Mouse (Mus musculus) CH12.LX (cell line): ENCODE measurements around the gene Dtymk. TPM values are rescaled to one million over a fixed set of nuclear protein-coding genes. Genes with fewer than 3 reads are reported as not detected.

Experiments used
- DNase-seq: peaks from one replicate; pipeline ENCODE4 v3.0.0-alpha.2; 2013; ENCODE audit errors: extremely low read depth
- H3K27ac ChIP-seq: 2 replicates; pipeline ENCODE4 v1.5.1; 2012; ENCODE audit warnings: low read depth, mild to moderate bottlenecking, control low read depth, moderate library complexity; ENCODE audit not compliant: insufficient read depth
- H3K27me3 ChIP-seq: replicated peaks from 2 replicates; pipeline ENCODE3; 2012; ENCODE audit warnings: inconsistent platforms
- H3K36me3 ChIP-seq, 2 experiments: replicated peaks in 1 of 2; 2 replicates each; pipeline versions ENCODE3 to v1.6.1; 2012; ENCODE audit warnings: inconsistent platforms in 1 of 2, low read length in 1 of 2, mild to moderate bottlenecking in 1 of 2, mixed read lengths in 1 of 2, moderate library complexity in 1 of 2; ENCODE audit not compliant: control insufficient read depth in 1 of 2, insufficient read depth in 1 of 2
- H3K4me1 ChIP-seq, 2 experiments: 2 replicates each; pipeline ENCODE4 v1.6.1; 2012; ENCODE audit warnings: inconsistent platforms in 1 of 2, moderate library complexity in 1 of 2; ENCODE audit not compliant: insufficient read depth in 2 of 2, control insufficient read depth in 1 of 2
- H3K4me2 ChIP-seq: 2 replicates; pipeline ENCODE4 v1.6.1; 2012; ENCODE audit warnings: low read depth, mild to moderate bottlenecking, control low read depth; ENCODE audit not compliant: poor library complexity, insufficient read depth, severe bottlenecking
- H3K4me3 ChIP-seq, 3 experiments: fragments of 150-350 bp in 1 of 3; sonication (generic) in 1 of 3; replicated peaks in 1 of 3; 2 replicates each; pipeline versions ENCODE3 to v1.5.1; 2011 to 2012; ENCODE audit warnings: low read depth in 2 of 3, low read length in 2 of 3, mild to moderate bottlenecking in 2 of 3, moderate library complexity in 2 of 3, control low read depth in 1 of 3, improper control_type of control experiment in 1 of 3, inconsistent platforms in 1 of 3, mixed read lengths in 1 of 3; ENCODE audit not compliant: poor library complexity in 1 of 3
- H3K79me2 ChIP-seq: replicated peaks from 2 replicates; pipeline ENCODE4 v1.6.1; 2012; ENCODE audit warnings: mild to moderate bottlenecking, moderate library complexity; ENCODE audit not compliant: control insufficient read depth, poor library complexity, insufficient read depth, severe bottlenecking; ENCODE audit errors: extremely low read depth
- H3K9ac ChIP-seq: 2 replicates; pipeline ENCODE4 v1.6.1; 2012; ENCODE audit warnings: low read depth, mild to moderate bottlenecking, control low read depth, moderate library complexity; ENCODE audit not compliant: insufficient read depth
- H3K9me3 ChIP-seq: replicated peaks from 2 replicates; pipeline ENCODE3; 2012; ENCODE audit warnings: low read length, inconsistent platforms, mixed read lengths
- BHLHE40 ChIP-seq: IDR thresholded peaks from 2 replicates; pipeline ENCODE4 v1.6.1; 2011; ENCODE audit warnings: mild to moderate bottlenecking, low read depth, low read length, improper control_type of control experiment
- CHD1 ChIP-seq: IDR thresholded peaks from 2 replicates; pipeline ENCODE4 v1.6.1; 2012; ENCODE audit warnings: low read depth, low read length, improper control_type of control experiment, inconsistent platforms
- CTCF ChIP-seq, 2 experiments: IDR thresholded peaks in 1 of 2; conservative IDR thresholded peaks in 1 of 2; 2 replicates each; pipeline ENCODE4 v1.5.1; 2011 to 2012; ENCODE audit warnings: low read depth in 2 of 2, low read length in 2 of 2, improper control_type of control experiment in 1 of 2, inconsistent platforms in 1 of 2, mild to moderate bottlenecking in 1 of 2, moderate library complexity in 1 of 2
- EP300 ChIP-seq: IDR thresholded peaks from 2 replicates; pipeline ENCODE4 v1.6.1; 2011; ENCODE audit warnings: low read length, improper control_type of control experiment
- ETS1 ChIP-seq: conservative IDR thresholded peaks from 2 replicates; pipeline ENCODE4 v1.6.1; 2012; ENCODE audit warnings: low read depth, mild to moderate bottlenecking, inconsistent platforms, low read length, improper control_type of control experiment, moderate library complexity
- GABPA ChIP-seq: IDR thresholded peaks from 2 replicates; pipeline ENCODE4 v1.6.1; 2012; ENCODE audit warnings: low read depth, low read length, improper control_type of control experiment, inconsistent platforms; ENCODE audit not compliant: insufficient replicate concordance
- KAT2A ChIP-seq: IDR thresholded peaks from 2 replicates; pipeline ENCODE4 v1.6.1; 2012; ENCODE audit warnings: low read length, improper control_type of control experiment, inconsistent platforms; ENCODE audit not compliant: insufficient replicate concordance
- MAFK ChIP-seq: IDR thresholded peaks from 2 replicates; pipeline ENCODE4 v1.6.1; 2011; ENCODE audit warnings: low read length, improper control_type of control experiment; ENCODE audit not compliant: insufficient replicate concordance
- MAX ChIP-seq: IDR thresholded peaks from 2 replicates; pipeline ENCODE4 v1.6.1; 2011; ENCODE audit warnings: low read length, improper control_type of control experiment
- MAZ ChIP-seq: IDR thresholded peaks from 2 replicates; pipeline ENCODE4 v1.6.1; 2012; ENCODE audit warnings: low read depth, mild to moderate bottlenecking, inconsistent platforms, low read length, improper control_type of control experiment, moderate library complexity
- MXI1 ChIP-seq: IDR thresholded peaks from 2 replicates; pipeline ENCODE4 v1.6.1; 2011; ENCODE audit warnings: mild to moderate bottlenecking, low read depth, low read length, improper control_type of control experiment
- NRF1 ChIP-seq: IDR thresholded peaks from 2 replicates; pipeline ENCODE4 v1.6.1; 2014; ENCODE audit warnings: low read depth, mild to moderate bottlenecking, inconsistent platforms, low read length, improper control_type of control experiment, moderate library complexity
- POLR2A ChIP-seq: IDR thresholded peaks from 2 replicates; pipeline ENCODE4 v1.6.1; 2011; ENCODE audit warnings: low read depth, mild to moderate bottlenecking, improper control_type of control experiment, low read length
- TBP ChIP-seq: conservative IDR thresholded peaks from 2 replicates; pipeline ENCODE4 v1.6.1; 2011; ENCODE audit warnings: low read depth, low read length, improper control_type of control experiment
- UBTF ChIP-seq: IDR thresholded peaks from 2 replicates; pipeline ENCODE4 v1.6.1; 2012; ENCODE audit warnings: low read depth, mild to moderate bottlenecking, inconsistent platforms, low read length, improper control_type of control experiment, moderate library complexity
- USF1 ChIP-seq: IDR thresholded peaks from 2 replicates; pipeline ENCODE4 v1.6.1; 2014; ENCODE audit warnings: low read depth, mild to moderate bottlenecking, inconsistent platforms, low read length, improper control_type of control experiment
- USF2 ChIP-seq: conservative IDR thresholded peaks from 2 replicates; pipeline ENCODE4 v1.6.1; 2011; ENCODE audit warnings: low read depth, low read length, improper control_type of control experiment
- ZNF384 ChIP-seq: IDR thresholded peaks from 2 replicates; pipeline ENCODE4 v1.6.1; 2012; ENCODE audit warnings: low read depth, low read length, improper control_type of control experiment, inconsistent platforms
- dilution Hi-C: fragments of 300-500 bp; cut with MboI; formaldehyde crosslinking; loops from 2 replicates; pipeline ENCODE4 v1.14.3; 2020; ENCODE audit warnings: low sequenced_read_pairs; ENCODE audit not compliant: extremely low pct_unique_long_range_greater_than_20kb, extremely low pct_ligation_motif_present
- in situ Hi-C: fragments of 300-500 bp; cut with MboI; formaldehyde crosslinking; loops from 3 replicates; pipeline ENCODE4 v1.14.3; 2019; ENCODE audit warnings: low sequenced_read_pairs, low pct_ligation_motif_present, low pct_unique_long_range_greater_than_20kb, mixed read lengths
- polyA plus RNA-seq: library from polyadenylated mRNA; unstranded; fragments of >175 nt; gene quantifications from 2 replicates; pipeline ENCODE4 v1.2.1, GENCODE M21; 2012; ENCODE audit warnings: low read depth; ENCODE audit not compliant: insufficient read length
- total RNA-seq, 2 experiments: library from RNA; depleted of rRNA; stranded (reverse); fragments of 300-350 nt in 1 of 2; fragments of >200 nt in 1 of 2; gene quantifications; 2 replicates each; pipeline ENCODE4 v1.2.3; 2012 to 2014

Gene Dtymk
- total and polyA plus RNA-seq, 3 experiments, result 168 to 286 (median 196) TPM

- TF ChIP-seq ETS1 (peak; percentile 33; the same call in 1 of the 2 replicates), USF2 (no peak), GABPA (no peak), USF1 (no peak; the same call in 1 of the 2 replicates), UBTF (0 out of 2 replicates have a peak, but pooled peaks have one; percentile 25), EP300 (no peak), NRF1 (peak; percentile 75), POLR2A (peak; percentile 82), BHLHE40 (peak; percentile 89), CHD1 (no peak)
These were observed 2.1 kb upstream of the Dtymk start, which contains the start of gene Ing5 (continued) for GRCm38 (mm10) chr1:93803556-93804507.

DNA sequence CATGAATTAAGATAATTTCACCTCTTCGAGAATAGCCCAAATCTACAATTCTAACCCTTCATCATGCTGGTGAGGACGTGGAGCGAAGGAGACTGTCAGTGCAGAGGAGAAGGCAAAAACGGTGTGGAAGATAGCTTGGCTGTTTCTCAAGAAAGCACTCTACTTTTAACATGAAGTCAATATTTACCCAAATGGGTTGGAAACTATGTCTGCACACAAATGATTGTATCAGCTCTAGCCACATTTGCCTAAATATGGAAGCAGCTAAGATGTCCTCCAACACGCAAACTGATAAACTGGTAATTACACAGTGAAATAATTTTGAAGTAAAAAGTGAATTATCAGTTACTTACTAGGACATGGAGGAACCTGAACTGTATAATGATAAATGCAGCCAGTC lies 1.0 kb upstream of the Dtymk start:
- Histone ChIP-seq H3K4me3 (peak overlapping the region; percentile 8 to 80 (median 57)), H3K27ac (peak overlapping the region; percentile 68), H3K9me3 (no peaks in the 10 kb centered on the region), H3K9ac (peak overlapping the region; percentile 84), H3K36me3 (peaks cover 30 to 51% of the 10 kb centered on the region in 2 experiments), H3K27me3 (no peaks in the 10 kb centered on the region), H3K4me2 (peak overlapping the region; percentile 99), H3K79me2 (peaks cover 30% of the 10 kb centered on the region), H3K4me1 (peaks cover 12 to 50% of the 10 kb centered on the region in 2 experiments; a peak in 3 of 4 replicates)
- dilution Hi-C loops, result no loop called here
- in situ Hi-C loops, result no loop called here
- TF ChIP-seq UBTF (no peak), ZNF384 (no peak), MXI1 (no peak), TBP (no peak), KAT2A (0 out of 2 replicates have a peak, but pooled peaks have one; percentile 15), EP300 (0 out of 2 replicates have a peak, but pooled peaks have one; percentile 8), CTCF (conservative IDR thresholded peaks at IDR 0.05 in 1 of 2, IDR thresholded peaks at IDR 0.05 in 1 of 2; ENCODE audit: low read depth in 2 of 2, low read length in 2 of 2) (no peak), MAX (no peak), MAFK (no peak), POLR2A (no peak), CHD1 (no peak; the same call in 1 of the 2 replicates), MAZ (no peak)
- no peak for DNase-seq
